Mouse (Mus musculus) testis, adult 2 months (tissue): Measurements from ENCODE around the gene Gm13285. TPM values are rescaled to one million over a fixed set of nuclear protein-coding genes. Genes with fewer than 3 reads are reported as not detected.
"Not testable (repeated sequence)": the region's sequence is repeated elsewhere in the genome, so short reads cannot be mapped to it uniquely, and the experiment has no call there.

ENCODE experiments used
- H3K27ac ChIP-seq: fragments of 200-500 bp; 2 replicates; pipeline ENCODE4 v1.5.1; 2012; ENCODE audit warnings: low read depth, low read length; ENCODE audit not compliant: control insufficient read depth, insufficient read depth
- H3K27me3 ChIP-seq: fragments of 200-500 bp; 2 replicates; pipeline ENCODE4 v1.6.1; 2012; ENCODE audit warnings: mild to moderate bottlenecking, low read length, moderate library complexity; ENCODE audit not compliant: control insufficient read depth, insufficient read depth
- H3K36me3 ChIP-seq: fragments of 200-500 bp; 2 replicates; pipeline ENCODE4 v1.6.1; 2012; ENCODE audit warnings: mild to moderate bottlenecking, low read length; ENCODE audit not compliant: control insufficient read depth, insufficient read depth
- H3K4me1 ChIP-seq: fragments of 200-500 bp; 2 replicates; pipeline ENCODE4 v1.6.1; 2012; ENCODE audit warnings: low read length; ENCODE audit not compliant: control insufficient read depth, insufficient read depth
- H3K4me3 ChIP-seq: fragments of 200-500 bp; 2 replicates; pipeline ENCODE4 v1.5.1; 2012; ENCODE audit warnings: low read depth, mild to moderate bottlenecking, low read length, moderate library complexity, mixed read lengths; ENCODE audit not compliant: control insufficient read depth
- CTCF ChIP-seq: fragments of 200-500 bp; IDR thresholded peaks from 2 replicates; pipeline ENCODE4 v1.5.1; 2012; ENCODE audit warnings: low read depth, mild to moderate bottlenecking, inconsistent platforms, low read length, moderate library complexity; ENCODE audit not compliant: control insufficient read depth, insufficient read depth, insufficient replicate concordance
- polyA plus RNA-seq: library from polyadenylated mRNA; depleted of rRNA; stranded (reverse); fragments of >200 nt; gene quantifications from 2 replicates; pipeline ENCODE4 v1.2.3, GENCODE M21; 2012

Gm13285 gene
- polyA plus RNA-seq, 1 experiment = not detected

DNA sequence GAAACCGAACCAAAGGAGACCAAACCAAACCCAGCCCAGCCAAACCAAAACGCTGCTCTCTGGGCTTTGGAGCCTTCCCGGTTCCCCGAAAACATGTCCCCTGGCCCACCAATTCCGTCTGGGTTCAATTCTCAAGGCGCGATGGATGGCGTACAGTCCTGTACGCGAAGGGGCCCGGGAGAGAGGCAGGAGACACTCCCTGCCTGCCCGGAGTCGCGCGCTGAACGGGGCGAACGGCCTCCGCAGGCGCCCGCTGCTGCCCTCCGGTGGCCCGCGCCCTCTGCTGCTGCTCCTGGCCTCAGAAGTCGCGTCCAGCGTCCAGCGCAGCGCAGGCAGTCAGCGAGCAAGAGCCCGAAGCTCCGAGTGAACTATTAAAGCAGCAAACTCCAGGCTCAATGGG lies 25.9 kb upstream of the Gm13285 start, which contains the start of gene Gm13290:
Gm13290 (plus strand) TSS at position 301 of the 400 bp plus-strand sequence.
- H3K4me3 ChIP-seq, H3K27ac ChIP-seq, H3K36me3 ChIP-seq, H3K4me1 ChIP-seq, H3K27me3 ChIP-seq: not testable (repeated sequence)

GRCm38 (mm10) chr4:88776622-88777021 lies 22.8 kb upstream of the Gm13285 start, which contains the start of gene Gm13289:
Gene Gm13289, plus strand, starts transcription at chr4:88776922.
- not testable (repeated sequence) for H3K4me3 ChIP-seq, H3K27me3 ChIP-seq, H3K27ac ChIP-seq, H3K4me1 ChIP-seq, H3K36me3 ChIP-seq

GRCm38 (mm10) chr4:88779550-88779949 lies 19.9 kb upstream of the Gm13285 start, which contains the start of gene Gm13272:
Gene Gm13272, plus strand, starts transcription at chr4:88779850.
- H3K27me3 ChIP-seq, H3K4me1 ChIP-seq, H3K36me3 ChIP-seq, H3K27ac ChIP-seq, H3K4me3 ChIP-seq: not testable (repeated sequence)

DNA sequence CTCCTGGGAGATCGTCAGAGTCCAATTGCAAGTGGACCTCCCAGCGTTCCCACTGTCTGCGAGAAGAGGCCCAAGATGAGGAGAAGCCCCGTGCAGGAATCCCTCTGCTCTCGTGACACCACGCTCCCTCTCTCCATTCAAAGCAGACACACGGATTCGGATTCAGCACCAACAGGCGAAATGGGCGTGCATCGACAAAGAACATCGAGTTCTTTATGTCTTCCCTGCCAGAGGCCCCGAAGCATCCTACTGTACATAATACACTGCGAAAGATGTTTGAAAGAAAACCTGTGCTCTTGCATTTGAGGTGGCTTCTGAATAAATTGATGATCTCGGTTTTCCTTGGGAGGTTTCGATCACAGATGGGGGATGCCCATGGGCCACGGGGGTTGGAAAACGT lies 19.1 kb upstream of the Gm13285 start:
- not testable (repeated sequence) for H3K4me1 ChIP-seq, H3K4me3 ChIP-seq, H3K27ac ChIP-seq, H3K27me3 ChIP-seq, H3K36me3 ChIP-seq

DNA sequence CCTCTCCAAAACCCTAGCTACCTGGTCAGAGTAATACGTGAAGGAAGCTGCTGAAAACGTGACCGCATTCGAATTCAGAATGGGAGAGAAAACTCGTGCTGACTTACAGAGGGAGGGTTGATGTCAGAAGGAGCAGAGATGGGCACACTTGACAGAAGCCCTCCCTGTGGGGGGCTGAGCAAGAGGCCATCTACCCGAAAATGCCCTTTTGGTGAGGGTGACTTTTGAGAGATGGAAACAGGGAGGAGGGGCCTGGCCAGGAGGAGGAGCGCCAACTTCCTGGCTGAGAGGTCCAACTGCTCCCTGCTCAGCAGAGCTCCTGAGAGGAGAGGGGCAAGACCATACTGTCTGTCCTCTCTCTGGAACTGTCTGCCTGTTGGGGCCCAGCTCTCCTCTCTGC lies 17.6 kb upstream of the Gm13285 start, which contains the start of gene Ifnz:
Ifnz (plus strand) TSS at position 301 of the 400 bp plus-strand sequence.
- not testable (repeated sequence) for H3K27ac ChIP-seq, H3K36me3 ChIP-seq, H3K4me1 ChIP-seq, H3K27me3 ChIP-seq, H3K4me3 ChIP-seq

DNA sequence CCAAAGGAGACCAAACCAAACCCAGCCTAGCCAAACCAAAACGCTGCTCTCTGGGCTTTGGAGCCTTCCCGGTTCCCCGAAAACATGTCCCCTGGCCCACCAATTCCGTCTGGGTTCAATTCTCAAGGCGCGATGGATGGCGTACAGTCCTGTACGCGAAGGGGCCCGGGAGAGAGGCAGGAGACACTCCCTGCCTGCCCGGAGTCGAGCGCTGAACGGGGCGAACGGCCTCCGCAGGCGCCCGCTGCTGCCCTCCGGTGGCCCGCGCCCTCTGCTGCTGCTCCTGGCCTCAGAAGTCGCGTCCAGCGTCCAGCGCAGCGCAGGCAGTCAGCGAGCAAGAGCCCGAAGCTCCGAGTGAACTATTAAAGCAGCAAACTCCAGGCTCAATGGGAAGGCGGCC lies 17.1 kb upstream of the Gm13285 start:
- not testable (repeated sequence) for H3K27me3 ChIP-seq, H3K4me3 ChIP-seq, H3K36me3 ChIP-seq, H3K27ac ChIP-seq, H3K4me1 ChIP-seq

GRCm38 (mm10) chr4:88785409-88785808 lies 14.1 kb upstream of the Gm13285 start, which contains the start of gene Gm13276:
Gene Gm13276, plus strand, starts transcription at chr4:88785709.
- not testable (repeated sequence) for H3K4me3 ChIP-seq, H3K36me3 ChIP-seq, H3K27ac ChIP-seq, H3K4me1 ChIP-seq, H3K27me3 ChIP-seq

DNA sequence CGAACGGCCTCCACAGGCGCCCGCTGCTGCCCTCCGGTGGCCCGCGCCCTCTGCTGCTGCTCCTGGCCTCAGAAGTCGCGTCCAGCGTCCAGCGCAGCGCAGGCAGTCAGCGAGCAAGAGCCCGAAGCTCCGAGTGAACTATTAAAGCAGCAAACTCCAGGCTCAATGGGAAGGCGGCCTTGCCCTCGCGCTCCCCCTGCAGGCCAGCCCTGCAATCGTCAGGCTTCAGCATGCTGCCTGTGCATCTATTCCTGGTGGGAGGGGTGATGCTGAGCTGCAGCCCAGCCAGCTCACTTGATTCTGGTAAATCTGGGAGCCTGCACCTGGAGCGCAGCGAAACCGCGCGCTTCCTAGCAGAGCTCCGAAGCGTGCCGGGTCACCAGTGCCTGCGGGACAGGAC lies 11.1 kb upstream of the Gm13285 start, which contains the start of gene Gm13277:
Gm13277 (plus strand) TSS at position 231 of the 400 bp plus-strand sequence.
- peak; percentile 27; the same call in 1 of the 2 replicates for TF ChIP-seq CTCF
- not testable (repeated sequence) for H3K4me3 ChIP-seq, H3K4me1 ChIP-seq, H3K27me3 ChIP-seq, H3K27ac ChIP-seq, H3K36me3 ChIP-seq

DNA sequence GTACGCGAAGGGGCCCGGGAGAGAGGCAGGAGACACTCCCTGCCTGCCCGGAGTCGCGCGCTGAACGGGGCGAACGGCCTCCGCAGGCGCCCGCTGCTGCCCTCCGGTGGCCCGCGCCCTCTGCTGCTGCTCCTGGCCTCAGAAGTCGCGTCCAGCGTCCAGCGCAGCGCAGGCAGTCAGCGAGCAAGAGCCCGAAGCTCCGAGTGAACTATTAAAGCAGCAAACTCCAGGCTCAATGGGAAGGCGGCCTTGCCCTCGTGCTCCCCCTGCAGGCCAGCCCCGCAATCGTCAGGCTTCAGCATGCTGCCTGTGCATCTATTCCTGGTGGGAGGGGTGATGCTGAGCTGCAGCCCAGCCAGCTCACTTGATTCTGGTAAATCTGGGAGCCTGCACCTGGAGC lies 8.2 kb upstream of the Gm13285 start, which contains the start of gene Gm13278:
Gm13278 (plus strand) TSS at position 301 of the 400 bp plus-strand sequence.
- H3K27ac ChIP-seq, H3K4me3 ChIP-seq, H3K4me1 ChIP-seq, H3K27me3 ChIP-seq, H3K36me3 ChIP-seq: not testable (repeated sequence)

DNA sequence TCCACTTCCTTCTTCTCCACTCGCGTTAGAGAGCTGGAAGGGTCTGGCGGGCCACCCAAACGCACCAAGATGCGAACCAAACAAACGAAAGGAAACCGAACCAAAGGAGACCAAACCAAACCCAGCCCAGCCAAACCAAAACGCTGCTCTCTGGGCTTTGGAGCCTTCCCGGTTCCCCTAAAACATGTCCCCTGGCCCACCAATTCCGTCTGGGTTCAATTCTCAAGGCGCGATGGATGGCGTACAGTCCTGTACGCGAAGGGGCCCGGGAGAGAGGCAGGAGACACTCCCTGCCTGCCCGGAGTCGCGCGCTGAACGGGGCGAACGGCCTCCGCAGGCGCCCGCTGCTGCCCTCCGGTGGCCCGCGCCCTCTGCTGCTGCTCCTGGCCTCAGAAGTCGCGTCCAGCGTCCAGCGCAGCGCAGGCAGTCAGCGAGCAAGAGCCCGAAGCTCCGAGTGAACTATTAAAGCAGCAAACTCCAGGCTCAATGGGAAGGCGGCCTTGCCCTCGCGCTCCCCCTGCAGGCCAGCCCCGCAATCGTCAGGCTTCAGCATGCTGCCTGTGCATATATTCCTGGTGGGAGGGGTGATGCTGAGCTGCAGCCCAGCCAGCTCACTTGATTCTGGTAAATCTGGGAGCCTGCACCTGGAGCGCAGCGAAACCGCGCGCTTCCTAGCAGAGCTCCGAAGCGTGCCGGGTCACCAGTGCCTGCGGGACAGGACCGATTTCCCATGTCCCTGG lies 5.4 kb upstream of the Gm13285 start, which contains the start of gene Gm13275:
Gm13275 (plus strand) TSS at position 552 of the 740 bp plus-strand sequence.
- not testable (repeated sequence) for H3K36me3 ChIP-seq, H3K4me1 ChIP-seq, H3K4me3 ChIP-seq, H3K27ac ChIP-seq, H3K27me3 ChIP-seq

GRCm38 (mm10) chr4:88797097-88797496 lies 2.4 kb upstream of the Gm13285 start, which contains the start of gene Gm13279:
Gene Gm13279, plus strand, starts transcription at chr4:88797397.
- H3K36me3 ChIP-seq, H3K4me1 ChIP-seq, H3K27me3 ChIP-seq, H3K27ac ChIP-seq, H3K4me3 ChIP-seq: not testable (repeated sequence)

DNA sequence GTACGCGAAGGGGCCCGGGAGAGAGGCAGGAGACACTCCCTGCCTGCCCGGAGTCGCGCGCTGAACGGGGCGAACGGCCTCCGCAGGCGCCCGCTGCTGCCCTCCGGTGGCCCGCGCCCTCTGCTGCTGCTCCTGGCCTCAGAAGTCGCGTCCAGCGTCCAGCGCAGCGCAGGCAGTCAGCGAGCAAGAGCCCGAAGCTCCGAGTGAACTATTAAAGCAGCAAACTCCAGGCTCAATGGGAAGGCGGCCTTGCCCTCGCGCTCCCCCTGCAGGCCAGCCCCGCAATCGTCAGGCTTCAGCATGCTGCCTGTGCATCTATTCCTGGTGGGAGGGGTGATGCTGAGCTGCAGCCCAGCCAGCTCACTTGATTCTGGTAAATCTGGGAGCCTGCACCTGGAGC lies 3.5 kb downstream of the Gm13285 start, which contains the start of gene Gm13287:
Gm13287 (plus strand) TSS at position 301 of the 400 bp plus-strand sequence.
- H3K4me3 ChIP-seq, H3K4me1 ChIP-seq, H3K27me3 ChIP-seq, H3K36me3 ChIP-seq, H3K27ac ChIP-seq: not testable (repeated sequence)
